Mouse (Mus musculus) stomach, embryonic 16.5 days (tissue): ENCODE measurements around the gene Ciart. TPM values are rescaled to one million over a fixed set of nuclear protein-coding genes. Genes with fewer than 3 reads are reported as not detected.
A peak's percentile ranks its signal among the peaks of the same experiment; 100 is the strongest.

ENCODE experiments used
- ATAC-seq: fragments of 200-750 bp; cut with Nextera tagmentation; 2 replicates; pipeline ENCODE4 v1.8.0; 2017; ENCODE audit warnings: moderate number of reproducible peaks, moderate TSS enrichment; ENCODE audit not compliant: insufficient read depth, low FRiP score
- H3K27ac ChIP-seq: fragments of 300-500 bp; sonication (generic); 2 replicates; pipeline ENCODE4 v1.5.1; 2014; ENCODE audit warnings: low read length
- H3K27me3 ChIP-seq: fragments of 300-500 bp; sonication (generic); 2 replicates; pipeline ENCODE4 v1.6.1; 2014; ENCODE audit warnings: low read length, control low read depth, mixed read lengths; ENCODE audit not compliant: control insufficient read depth, insufficient read depth
- H3K36me3 ChIP-seq: fragments of 300-500 bp; sonication (generic); 2 replicates; pipeline ENCODE4 v1.6.1; 2014; ENCODE audit warnings: low read length; ENCODE audit not compliant: control insufficient read depth, insufficient read depth
- H3K4me1 ChIP-seq: fragments of 300-500 bp; sonication (generic); 2 replicates; pipeline ENCODE4 v1.6.1; 2014; ENCODE audit warnings: low read length, control low read depth, mixed read lengths; ENCODE audit not compliant: control insufficient read depth, insufficient read depth
- H3K4me2 ChIP-seq: fragments of 300-500 bp; sonication (generic); 2 replicates; pipeline ENCODE4 v1.6.1; 2014; ENCODE audit warnings: low read depth, low read length, mixed read lengths
- H3K4me3 ChIP-seq: fragments of 300-500 bp; sonication (generic); replicated peaks from 2 replicates; pipeline ENCODE4 v1.5.1; 2014; ENCODE audit warnings: mild to moderate bottlenecking, low read length
- H3K9ac ChIP-seq: fragments of 300-500 bp; sonication (generic); 2 replicates; pipeline ENCODE4 v1.6.1; 2014; ENCODE audit warnings: low read length
- H3K9me3 ChIP-seq: fragments of 300-500 bp; sonication (generic); replicated peaks from 2 replicates; pipeline ENCODE4 v1.6.1; 2016; ENCODE audit warnings: low read length, control low read depth; ENCODE audit not compliant: control insufficient read depth
- WGBS: fragments of 180-500 bp; shearing (Covaris S2); extraction: QIAGEN DNeasy Blood & Tissue Kit; methylation state at CpG from one replicate; pipeline ENCODE4 v1.1.7; 2014; 5-methylcytosine and 5-hydroxymethylcytosine counted together
- polyA plus RNA-seq: library from polyadenylated mRNA; unstranded; fragments of >200 nt; fragmentation: Nextera tagmentation; extraction: Ambion mirVana; gene quantifications from 2 replicates; pipeline ENCODE4 v1.2.1, GENCODE M21; 2015

Ciart gene
- polyA plus RNA-seq, 1 experiment from 2014 or later = 5.2 TPM

- no peak for ATAC-seq
- no peaks in the 10 kb centered on the region for H3K27me3 ChIP-seq
- H3K4me2 ChIP-seq = peak overlapping the region; percentile 65
- H3K9me3 ChIP-seq = no peaks in the 10 kb centered on the region
- H3K4me3 ChIP-seq = peak overlapping the region; percentile 75
- H3K36me3 ChIP-seq = 0 out of 2 replicates have a peak, but pooled peaks cover 3% of the 10 kb centered on the region
- WGBS = 64% methylated on average over 7 of the region's 7 CpGs
- peak overlapping the region; percentile 71 for H3K9ac ChIP-seq
- H3K27ac ChIP-seq = no peak overlapping the region
- H3K4me1 ChIP-seq = peaks cover 10% of the 10 kb centered on the region
These were observed 10.0 kb downstream of the Ciart start for GRCm38 (mm10) chr3:95872048-95872447.

- under 1% methylated on average over 33 of the region's 33 CpGs for WGBS
- Histone ChIP-seq H3K4me3 (peak within 1 kb of the TSS; percentile 75), H3K4me1 (peaks cover 10% of the 10 kb centered on the region), H3K9ac (peak within 1 kb of the TSS; percentile 88), H3K9me3 (no peaks in the 10 kb centered on the region), H3K27ac (peak within 1 kb of the TSS; percentile 84), H3K27me3 (no peaks in the 10 kb centered on the region), H3K36me3 (0 out of 2 replicates have a peak, but pooled peaks cover 3% of the 10 kb centered on the region), H3K4me2 (peak within 1 kb of the TSS; percentile 65)
- ATAC-seq = peak; percentile 95
These were observed 10.6 kb downstream of the Ciart start, which contains the start of gene Mrps21 for GRCm38 (mm10) chr3:95871392-95871867. Gene Mrps21, minus strand, starts transcription at chr3:95871519.

- 0 out of 2 replicates have a peak, but pooled peaks cover 3% of the 10 kb centered on the region for H3K36me3 ChIP-seq
- H3K4me2 ChIP-seq = peak overlapping the region; percentile 65
- WGBS = 5% methylated on average over 15 of the region's 15 CpGs
- peaks cover 10% of the 10 kb centered on the region for H3K4me1 ChIP-seq
- H3K4me3 ChIP-seq = peak overlapping the region; percentile 75
- peak overlapping the region; percentile 88 for H3K9ac ChIP-seq
- H3K9me3 ChIP-seq = no peaks in the 10 kb centered on the region
- ATAC-seq = peak; percentile 26
- H3K27ac ChIP-seq = peak overlapping the region; percentile 84
- H3K27me3 ChIP-seq = no peaks in the 10 kb centered on the region
These were observed 11.1 kb downstream of the Ciart start for GRCm38 (mm10) chr3:95870976-95871375.

DNA sequence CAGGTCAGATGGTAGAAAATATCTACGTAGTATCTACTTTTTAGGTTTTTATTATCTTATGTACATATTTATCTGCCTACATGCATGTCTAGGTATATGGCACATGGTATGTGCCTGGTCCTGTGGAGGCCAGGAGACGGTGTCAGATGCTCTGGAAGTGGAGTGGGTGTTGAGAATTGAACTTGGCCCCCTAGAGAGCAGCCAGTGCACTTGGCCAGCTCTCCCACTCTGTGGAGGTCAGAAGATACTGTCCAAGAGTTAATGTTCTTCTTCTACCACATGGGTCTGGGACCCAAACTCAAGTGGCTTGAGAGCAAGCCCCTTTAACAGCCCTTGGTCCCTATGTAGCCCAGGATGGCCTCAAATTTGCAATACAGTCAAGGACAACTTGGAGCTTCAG is 14.6 kb downstream of the Ciart start:
- ATAC-seq = no peak
- no peaks in the 10 kb centered on the region for H3K9me3 ChIP-seq
- H3K4me3 ChIP-seq = no peak overlapping the region
- H3K4me2 ChIP-seq = no peak overlapping the region
- H3K36me3 ChIP-seq = 0 out of 2 replicates have a peak, but pooled peaks cover 8% of the 10 kb centered on the region
- H3K4me1 ChIP-seq = peaks cover 9% of the 10 kb centered on the region
- no peak overlapping the region for H3K27ac ChIP-seq
- no peak overlapping the region for H3K9ac ChIP-seq
- WGBS = 88% methylated on average over 2 of the region's 2 CpGs
- no peaks in the 10 kb centered on the region for H3K27me3 ChIP-seq

DNA sequence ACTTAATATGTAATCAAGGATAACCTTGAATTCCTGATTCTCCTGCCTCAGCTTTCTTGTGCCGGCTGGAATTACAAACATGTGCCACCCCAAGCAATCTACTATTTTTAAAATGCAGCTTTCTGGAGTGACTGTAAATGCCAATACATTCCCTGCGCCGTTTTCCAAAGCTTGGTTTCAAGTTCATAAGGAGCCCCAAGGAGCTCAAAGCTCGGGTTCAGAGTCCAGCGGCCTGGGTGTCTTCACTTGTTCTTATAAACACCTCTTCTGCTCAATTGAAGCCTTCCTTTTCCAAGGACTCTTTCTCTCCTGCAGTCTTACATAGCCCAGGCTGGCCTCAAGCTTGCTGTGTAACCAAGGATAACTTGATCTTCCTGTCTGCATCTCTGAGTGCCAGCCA is 16.0 kb downstream of the Ciart start:
- H3K4me1 ChIP-seq = peaks cover 4% of the 10 kb centered on the region
- 0 out of 2 replicates have a peak, but pooled peaks cover 8% of the 10 kb centered on the region for H3K36me3 ChIP-seq
- H3K4me2 ChIP-seq = no peak overlapping the region
- no peak overlapping the region for H3K27ac ChIP-seq
- no peaks in the 10 kb centered on the region for H3K27me3 ChIP-seq
- H3K9ac ChIP-seq = no peak overlapping the region
- no peak overlapping the region for H3K4me3 ChIP-seq
- ATAC-seq = no peak
- H3K9me3 ChIP-seq = no peaks in the 10 kb centered on the region
- 84% methylated on average over 5 of the region's 5 CpGs for WGBS

GRCm38 (mm10) chr3:95865571-95865970 is 16.5 kb downstream of the Ciart start:
- 0 out of 2 replicates have a peak, but pooled peaks cover 8% of the 10 kb centered on the region for H3K36me3 ChIP-seq
- no peak overlapping the region for H3K27ac ChIP-seq
- H3K9me3 ChIP-seq = no peaks in the 10 kb centered on the region
- no peaks in the 10 kb centered on the region for H3K27me3 ChIP-seq
- no peak overlapping the region for H3K4me2 ChIP-seq
- WGBS = 83% methylated on average over 20 of the region's 20 CpGs
- peaks cover 4% of the 10 kb centered on the region for H3K4me1 ChIP-seq
- no peak overlapping the region for H3K9ac ChIP-seq
- H3K4me3 ChIP-seq = no peak overlapping the region
- no peak for ATAC-seq

- H3K4me3 ChIP-seq = no peak overlapping the region
- ATAC-seq = no peak
- H3K4me1 ChIP-seq = no peaks in the 10 kb centered on the region
- H3K27me3 ChIP-seq = no peaks in the 10 kb centered on the region
- H3K27ac ChIP-seq = no peak overlapping the region
- 0 out of 2 replicates have a peak, but pooled peaks cover 8% of the 10 kb centered on the region for H3K36me3 ChIP-seq
- H3K9me3 ChIP-seq = no peaks in the 10 kb centered on the region
- no peak overlapping the region for H3K9ac ChIP-seq
- 68% methylated on average over 5 of the region's 5 CpGs for WGBS
- H3K4me2 ChIP-seq = no peak overlapping the region
These were observed 17.0 kb downstream of the Ciart start for GRCm38 (mm10) chr3:95865050-95865449.

DNA sequence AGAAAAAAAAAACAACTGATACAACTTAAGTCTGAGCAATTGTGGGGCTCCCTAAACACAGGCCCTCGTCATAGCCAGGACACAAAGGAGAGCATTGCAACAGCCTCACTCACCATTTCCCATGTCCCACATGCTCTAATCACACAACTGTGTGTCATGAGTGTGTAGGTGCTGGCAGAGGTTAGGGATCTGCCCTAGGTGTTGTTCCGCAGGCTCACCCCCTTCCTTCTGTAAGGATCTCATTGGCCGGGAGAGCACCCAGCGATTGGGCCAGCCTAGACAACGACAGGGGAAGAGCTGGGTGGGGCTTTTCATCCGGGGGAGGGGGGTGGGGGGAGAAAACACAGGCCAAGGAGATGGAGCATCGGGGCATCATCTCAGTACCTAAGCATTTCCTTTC is 18.5 kb downstream of the Ciart start:
- Histone ChIP-seq H3K27me3 (no peaks in the 10 kb centered on the region), H3K27ac (no peak overlapping the region), H3K9ac (no peak overlapping the region), H3K4me1 (no peaks in the 10 kb centered on the region), H3K4me2 (no peak overlapping the region), H3K4me3 (no peak overlapping the region), H3K36me3 (0 out of 2 replicates have a peak, but pooled peaks cover 5% of the 10 kb centered on the region), H3K9me3 (no peaks in the 10 kb centered on the region)
- ATAC-seq = no peak
- 66% methylated on average over 7 of the region's 7 CpGs for WGBS

GRCm38 (mm10) chr3:95861796-95862195 is 20.3 kb downstream of the Ciart start:
- no peak for ATAC-seq
- Histone ChIP-seq H3K27me3 (no peaks in the 10 kb centered on the region), H3K36me3 (0 out of 2 replicates have a peak, but pooled peaks cover 5% of the 10 kb centered on the region), H3K9ac (no peak overlapping the region), H3K27ac (no peak overlapping the region), H3K4me1 (no peaks in the 10 kb centered on the region), H3K9me3 (no peaks in the 10 kb centered on the region), H3K4me2 (no peak overlapping the region), H3K4me3 (no peak overlapping the region)
- WGBS = 46% methylated on average over 2 of the region's 2 CpGs
